Mouse (Mus musculus): Measurements from ENCODE around the gene Nek9. TPM values are rescaled to one million over a fixed set of nuclear protein-coding genes. Genes with fewer than 3 reads are reported as not detected.

Gene Nek9
- total RNA-seq (2021), result 10 to 100 TPM; 50.5 to 50.7 TPM
- long read RNA-seq, experiment 1, full-length matches to known transcripts, result 12 of 26 reads
- long read RNA-seq, experiment 1, partial matches to known transcripts, result 8 of 26 reads
- long read RNA-seq, experiment 1, other reads (novel, unspliced or antisense), result 6 of 26 reads
- long read RNA-seq, experiment 2, full-length matches to known transcripts, result 4 of 23 reads
- long read RNA-seq, experiment 2, partial matches to known transcripts, result 9 of 23 reads
- long read RNA-seq, experiment 2, other reads (novel, unspliced or antisense), result 10 of 23 reads

DNA sequence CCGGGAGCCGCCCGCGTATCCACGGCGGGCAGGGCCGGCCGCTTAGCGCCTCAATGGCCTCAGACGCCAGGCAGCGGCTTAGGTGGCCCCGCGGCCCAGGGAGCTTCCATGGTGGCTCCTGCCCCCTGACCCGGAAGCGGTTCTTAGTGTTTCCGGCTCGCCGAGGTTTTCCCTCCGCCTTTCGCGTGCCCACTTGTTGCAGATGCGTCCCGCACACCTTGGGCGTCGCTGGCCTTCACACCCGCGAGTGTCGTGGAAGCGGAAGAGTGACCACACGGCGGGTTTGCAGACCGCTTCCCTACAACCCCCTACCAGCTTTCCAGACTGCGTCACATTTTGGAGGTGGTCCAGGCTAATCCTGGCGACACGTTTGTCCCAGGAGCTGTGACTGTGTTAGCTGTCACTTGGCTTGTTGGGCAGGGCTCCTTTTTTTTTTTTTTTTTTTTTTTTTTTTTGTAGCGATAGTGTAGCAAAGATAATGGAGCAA lies at the start of gene Nek9:
Gene Nek9, minus strand, starts transcription at position 120 of the 487 bp plus-strand sequence.
- DNase-seq, result peak; percentile 98

DNA sequence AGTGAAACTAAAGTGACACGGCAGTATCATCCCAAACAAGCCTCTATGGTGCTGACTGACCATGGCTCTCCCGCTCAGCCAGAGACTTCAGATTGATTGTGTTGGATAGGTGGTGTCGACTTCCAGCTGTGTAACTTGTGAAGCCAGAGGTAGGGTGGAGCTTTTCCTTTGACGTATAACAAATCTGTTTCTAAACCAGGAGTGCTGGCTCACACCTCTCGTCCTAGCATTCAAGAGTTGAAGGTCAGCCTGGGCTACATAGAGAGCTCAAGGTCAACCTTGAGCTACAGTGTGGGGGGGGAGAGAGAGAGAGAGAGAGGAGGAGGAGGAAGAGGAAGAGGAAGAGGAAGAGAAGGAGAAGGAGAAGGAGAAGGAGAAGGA lies 46.8 kb upstream of the Nek9 start:
- no peak for DNase-seq

GRCm38 (mm10) chr12:85385329-85385994 lies 46.3 kb upstream of the Nek9 start:
- no peak for DNase-seq

GRCm38 (mm10) chr12:85382761-85383680 lies 43.9 kb upstream of the Nek9 start:
- DNase-seq, result no peak

DNA sequence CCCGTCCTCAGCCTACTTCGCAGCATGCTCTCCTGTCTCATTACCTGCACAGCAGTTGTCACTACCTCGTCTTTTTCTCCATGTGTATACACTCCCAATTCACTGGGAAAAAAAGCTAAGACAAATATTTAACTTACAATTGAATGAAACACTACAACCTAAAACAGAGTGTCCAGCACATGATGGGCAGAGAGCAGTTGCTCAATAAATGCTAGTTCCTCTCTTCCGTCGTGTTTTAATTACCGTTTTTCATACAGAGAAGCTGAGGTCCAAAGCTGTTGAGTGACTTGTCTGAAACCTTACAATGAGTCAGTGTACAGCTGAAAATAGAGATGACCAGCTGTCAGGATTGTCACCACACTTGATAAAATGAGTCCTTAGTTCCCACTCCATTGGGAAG lies 42.4 kb upstream of the Nek9 start:
- DNase-seq, result no peak

- DNase-seq, result no peak
These were observed 41.8 kb upstream of the Nek9 start for GRCm38 (mm10) chr12:85380942-85381341.

GRCm38 (mm10) chr12:85380308-85380707 lies 41.1 kb upstream of the Nek9 start:
- DNase-seq, result no peak

DNA sequence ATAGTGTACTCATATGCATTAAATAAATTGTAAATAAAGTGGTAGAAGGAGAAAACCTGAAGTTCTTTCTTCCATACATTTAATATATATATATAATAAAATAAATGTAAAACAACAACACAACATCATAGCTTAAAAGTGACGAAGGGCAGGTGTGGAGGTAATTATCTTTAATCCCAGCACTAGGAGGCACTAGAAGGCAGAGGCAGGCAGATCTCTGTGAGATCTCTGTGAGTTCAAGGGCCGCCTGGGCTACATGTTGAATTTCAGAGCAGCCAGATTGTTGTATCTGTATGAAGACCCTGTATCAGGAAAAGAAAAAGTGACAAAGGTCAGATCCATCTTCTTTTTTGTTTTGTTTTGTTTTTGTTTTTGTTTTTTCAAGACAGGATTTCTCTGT lies 39.1 kb upstream of the Nek9 start:
- no peak for DNase-seq

DNA sequence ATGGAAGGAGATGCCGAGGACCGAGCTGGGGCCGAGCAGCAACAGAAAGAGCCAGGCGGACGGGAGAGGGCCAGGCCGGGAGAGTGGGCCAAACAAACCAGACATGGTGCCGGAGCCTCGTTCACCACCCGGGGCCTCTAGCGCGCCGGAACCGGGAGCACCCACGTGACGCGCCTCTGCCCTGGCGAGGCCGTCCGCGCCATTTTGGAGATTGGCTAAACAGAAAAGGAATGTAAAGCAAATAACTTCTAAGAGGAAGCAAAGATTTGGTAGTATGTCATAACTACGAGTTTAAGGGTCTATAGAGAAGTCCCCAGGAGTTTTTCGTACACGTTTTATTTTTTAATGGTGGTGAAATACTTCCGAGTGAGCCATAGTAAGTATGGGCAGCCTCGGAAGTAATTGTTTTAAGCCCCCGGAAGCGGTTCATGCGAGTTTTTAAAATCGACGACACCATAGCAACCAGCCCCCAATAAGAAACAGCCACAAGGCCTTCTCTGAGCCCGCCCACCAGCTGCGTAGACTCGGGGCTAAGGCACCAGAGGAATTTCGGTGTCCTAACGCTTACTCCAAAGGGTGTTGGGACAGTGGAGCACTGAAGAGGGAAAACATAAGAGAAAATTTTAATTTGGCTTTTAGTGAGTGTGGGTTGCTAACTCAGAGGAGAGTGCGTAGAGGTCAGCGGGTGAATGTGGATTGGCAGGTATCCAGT lies 35.6 kb upstream of the Nek9 start, which contains the start of gene Tmed10:
Gene Tmed10, minus strand, starts transcription at position 287 of the 712 bp plus-strand sequence.
- peak; percentile 85 for DNase-seq

- DNase-seq, result peak; percentile 77
These were observed 34.7 kb upstream of the Nek9 start for GRCm38 (mm10) chr12:85373591-85374560.

GRCm38 (mm10) chr12:85372068-85372665 lies 33.0 kb upstream of the Nek9 start:
- DNase-seq, result no peak

- no peak for DNase-seq
These were observed 29.4 kb upstream of the Nek9 start for GRCm38 (mm10) chr12:85368441-85369063.

DNA sequence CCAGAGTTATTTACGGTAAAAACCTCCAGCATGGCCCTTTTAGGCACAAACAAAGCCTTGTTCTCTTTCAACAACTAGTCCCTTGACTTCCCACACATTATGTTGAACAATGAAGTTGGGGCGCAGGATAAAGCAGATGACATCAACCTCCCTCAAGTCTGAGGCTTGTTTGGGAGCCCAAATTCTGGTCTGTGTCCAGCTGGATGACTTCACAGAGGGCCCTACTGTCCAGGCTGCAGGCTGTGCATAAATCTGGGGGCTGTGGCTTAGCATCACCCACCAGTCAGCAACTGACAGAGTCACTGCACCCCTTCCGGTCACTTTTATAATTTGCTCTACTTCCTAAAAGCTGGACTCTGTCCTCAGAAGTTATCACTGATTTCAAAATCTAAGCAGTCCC lies 27.1 kb upstream of the Nek9 start:
- no peak for DNase-seq

- DNase-seq, result no peak
These were observed 23.3 kb upstream of the Nek9 start for GRCm38 (mm10) chr12:85362510-85362909.

GRCm38 (mm10) chr12:85361580-85361979 lies 22.4 kb upstream of the Nek9 start:
- DNase-seq, result no peak

- DNase-seq, result no peak
These were observed 22.0 kb upstream of the Nek9 start for GRCm38 (mm10) chr12:85361165-85361564.

DNA sequence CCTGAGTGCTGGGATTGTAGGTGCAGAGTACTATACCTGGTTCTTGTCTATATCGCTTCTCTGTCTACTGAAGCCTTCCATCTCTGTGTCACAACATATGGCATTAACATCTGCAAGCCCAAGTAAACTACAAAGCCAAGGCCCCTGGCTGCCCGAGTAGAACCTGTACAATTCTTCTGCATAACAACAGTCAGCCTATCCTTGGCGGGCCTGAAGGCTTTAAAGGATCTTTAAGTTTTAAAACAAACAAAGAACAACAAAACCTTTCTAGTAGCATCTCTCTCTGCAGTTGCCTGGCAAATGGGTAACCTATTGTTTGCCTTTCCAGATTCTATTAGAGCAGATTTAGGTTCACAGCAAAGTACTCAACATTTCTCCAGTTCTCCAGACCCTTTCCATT lies 14.9 kb upstream of the Nek9 start:
- no peak for DNase-seq

DNA sequence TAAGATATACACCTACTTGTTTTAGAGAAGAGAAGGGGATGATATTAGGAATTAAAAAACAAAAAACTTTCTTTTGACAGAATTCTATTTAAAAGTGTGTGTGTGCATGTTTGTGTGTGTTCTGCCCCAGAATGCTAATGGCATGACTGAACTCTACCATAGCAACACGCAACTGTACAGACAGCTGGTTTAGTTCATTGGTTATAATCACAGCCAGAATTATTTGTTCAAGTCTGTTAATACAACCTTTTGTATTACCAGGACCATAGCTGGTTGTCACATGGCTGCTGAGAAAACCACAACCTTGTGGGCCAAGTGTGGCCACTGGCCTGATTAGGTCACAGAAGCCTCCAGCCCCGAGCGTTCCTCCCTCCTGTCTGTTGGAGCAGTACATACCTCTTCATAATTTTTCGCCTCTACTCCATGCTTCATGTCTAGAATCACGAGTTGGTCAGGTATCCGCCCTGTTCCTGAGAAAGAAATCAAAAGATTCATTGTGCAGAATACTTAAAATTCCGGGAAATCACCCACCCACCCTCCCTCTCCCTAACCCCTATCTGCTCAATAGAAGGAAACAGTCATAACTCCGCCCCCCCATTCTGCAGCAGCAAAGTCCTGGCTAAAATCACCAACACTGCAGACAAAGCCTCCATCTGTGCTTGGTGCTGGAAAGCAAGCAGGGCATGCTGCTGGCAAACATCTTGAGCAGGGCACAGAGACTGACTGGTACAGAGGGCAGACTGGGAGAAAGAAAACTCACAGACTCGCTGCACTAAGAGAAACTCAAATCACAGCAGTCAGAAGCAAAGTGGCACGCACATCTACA lies 11.5 kb upstream of the Nek9 start:
- DNase-seq, result no peak

DNA sequence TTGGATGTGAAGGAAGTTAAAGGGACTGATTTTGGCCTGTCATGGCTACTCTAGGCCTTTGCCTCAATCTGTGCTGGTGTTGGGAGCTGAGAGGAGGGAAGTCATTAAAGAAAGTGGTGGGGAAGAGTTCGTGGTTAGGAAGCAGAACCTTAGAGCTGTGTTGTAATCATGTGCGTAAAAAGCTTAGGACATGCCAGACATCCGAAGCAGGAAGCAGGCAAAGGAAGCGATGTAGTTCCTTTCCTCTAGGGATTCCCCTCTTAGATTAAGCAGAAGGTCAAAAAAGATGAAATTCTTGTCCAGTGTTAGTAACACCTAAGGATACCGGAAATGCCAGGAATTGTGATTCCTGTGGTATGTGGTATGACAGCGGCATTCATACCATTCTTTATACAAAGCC lies 9.2 kb upstream of the Nek9 start:
- DNase-seq, result no peak

All from gastrocnemius, postnatal 10 days (tissue).